Mouse (Mus musculus): ENCODE data around the gene Aak1.

- TF ChIP-seq CTCF (IDR thresholded peaks at IDR 0.05; ENCODE audit: low read depth) (no peak), EP300 (IDR thresholded peaks at IDR 0.05; ENCODE audit: low read depth) (no peak)
Observed at GRCm38 (mm10) chr6:86908561-86909150, 59.3 kb downstream of the Aak1 start.

Measured in liver, postnatal 0 days (tissue).